20 mouse cellular contexts compared by ENCODE assay signal in the genomic region with DNA sequence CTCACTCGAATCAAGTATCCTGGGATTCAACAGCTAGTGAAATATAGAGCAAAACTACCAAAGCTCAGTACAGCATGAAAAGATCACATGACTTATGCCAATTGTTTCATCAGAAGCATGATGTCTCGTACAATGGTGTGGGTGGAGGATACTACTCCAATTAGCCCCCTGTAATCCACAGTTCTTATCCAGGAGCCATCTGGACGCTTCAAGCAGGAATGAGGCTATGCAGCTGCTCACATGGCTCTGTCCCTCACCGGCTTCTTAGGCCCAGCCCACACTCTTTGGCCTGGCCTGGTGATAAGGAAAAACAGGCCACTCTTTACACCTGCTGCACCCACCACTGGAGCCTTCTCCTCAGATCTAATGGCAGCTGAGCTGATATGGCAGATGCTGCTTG.
DNase-seq lines count a peak whose midpoint lies in the region; ATAC-seq and TF ChIP-seq lines count a peak whose summit lies in the region.
"Had no signal": no experiment of that assay in that cellular context is flagged by ENCODE, and none has a peak within 500 bp of the region (broad histone marks: within the 10 kb centered on the region; RNA-seq: fewer than 3 reads in every experiment).

No protein-coding gene starts in this region.

- no peaks in the 10 kb centered on the region for H3K36me3 ChIP-seq in hindbrain, embryonic 15.5 days
- H3K36me3 ChIP-seq in hindbrain, embryonic 11.5 days (ENCODE audit: control insufficient read depth, insufficient read depth, low read length), result no peaks in the 10 kb centered on the region
- no peaks in the 10 kb centered on the region for H3K36me3 ChIP-seq in midbrain, embryonic 12.5 days
- H3K36me3 ChIP-seq in midbrain, embryonic 16.5 days (ENCODE audit: control insufficient read depth, insufficient read depth, low read length), result no peaks in the 10 kb centered on the region
- H3K36me3 ChIP-seq in forebrain, postnatal 0 days (ENCODE audit: insufficient read depth), result no peaks in the 10 kb centered on the region
- H3K36me3 ChIP-seq: embryonic facial prominence, embryonic 13.5 days; hindbrain, embryonic 12.5 days; intestine, embryonic 15.5 days; kidney, embryonic 15.5 days had no signal

- H3K9ac ChIP-seq in hindbrain, embryonic 15.5 days, result no peak overlapping the region
- no peak overlapping the region for H3K9ac ChIP-seq in hindbrain, embryonic 11.5 days (ENCODE audit: low read depth, low read length)
- H3K9ac ChIP-seq in midbrain, embryonic 12.5 days (replicated peaks), result no peak overlapping the region
- no peak overlapping the region for H3K9ac ChIP-seq in midbrain, embryonic 16.5 days (ENCODE audit: low read depth, low read length)
- H3K9ac ChIP-seq in forebrain, postnatal 0 days, result no peak overlapping the region
- H3K9ac ChIP-seq: embryonic facial prominence, embryonic 13.5 days; hindbrain, embryonic 12.5 days; intestine, embryonic 15.5 days; kidney, embryonic 15.5 days had no signal

- H3K4me1 ChIP-seq in hindbrain, embryonic 15.5 days (replicated peaks), result peaks cover 29% of the 10 kb centered on the region
- 0 out of 2 replicates have a peak, but pooled peaks cover 3% of the 10 kb centered on the region for H3K4me1 ChIP-seq in hindbrain, embryonic 11.5 days (replicated peaks; ENCODE audit: control insufficient read depth, insufficient read depth, low read length)
- peaks cover 41% of the 10 kb centered on the region for H3K4me1 ChIP-seq in midbrain, embryonic 12.5 days
- peaks cover 19% of the 10 kb centered on the region for H3K4me1 ChIP-seq in midbrain, embryonic 16.5 days (ENCODE audit: control insufficient read depth, insufficient read depth, low read length)
- H3K4me1 ChIP-seq in forebrain, postnatal 0 days (ENCODE audit: insufficient read depth), result 0 out of 2 replicates have a peak, but pooled peaks cover 19% of the 10 kb centered on the region

- WGBS in hindbrain, embryonic 15.5 days, result 65% methylated on average over 4 of the region's 4 CpGs
- 83% methylated on average over 4 of the region's 4 CpGs for WGBS in hindbrain, embryonic 11.5 days
- 64% methylated on average over 4 of the region's 4 CpGs for WGBS in midbrain, embryonic 12.5 days
- WGBS in midbrain, embryonic 16.5 days, result 48% methylated on average over 4 of the region's 4 CpGs
- 53% methylated on average over 4 of the region's 4 CpGs for WGBS in forebrain, postnatal 0 days

- no peaks in the 10 kb centered on the region for H3K9me3 ChIP-seq in hindbrain, embryonic 15.5 days
- H3K9me3 ChIP-seq in hindbrain, embryonic 11.5 days (ENCODE audit: control insufficient read depth, low read length), result no peaks in the 10 kb centered on the region
- no peaks in the 10 kb centered on the region for H3K9me3 ChIP-seq in midbrain, embryonic 12.5 days
- H3K9me3 ChIP-seq in midbrain, embryonic 16.5 days (replicated peaks; ENCODE audit: control insufficient read depth, low read length, poor library complexity, severe bottlenecking), result no peaks in the 10 kb centered on the region
- no peaks in the 10 kb centered on the region for H3K9me3 ChIP-seq in forebrain, postnatal 0 days (ENCODE audit: low read length)
- H3K9me3 ChIP-seq: embryonic facial prominence, embryonic 13.5 days; intestine, embryonic 15.5 days; kidney, embryonic 15.5 days had no signal

- no peak overlapping the region for H3K4me2 ChIP-seq in hindbrain, embryonic 15.5 days
- no peak overlapping the region for H3K4me2 ChIP-seq in hindbrain, embryonic 11.5 days (replicated peaks; ENCODE audit: low read depth, low read length)
- H3K4me2 ChIP-seq in midbrain, embryonic 12.5 days (replicated peaks), result no peak overlapping the region
- no peak overlapping the region for H3K4me2 ChIP-seq in midbrain, embryonic 16.5 days (ENCODE audit: low read length)
- H3K4me2 ChIP-seq in forebrain, postnatal 0 days (ENCODE audit: low read depth), result no peak overlapping the region
- H3K4me2 ChIP-seq: embryonic facial prominence, embryonic 13.5 days; hindbrain, embryonic 12.5 days; intestine, embryonic 15.5 days; kidney, embryonic 15.5 days; liver, embryonic 11.5 days had no signal

- H3K4me3 ChIP-seq in hindbrain, embryonic 15.5 days, result no peak overlapping the region
- H3K4me3 ChIP-seq in hindbrain, embryonic 11.5 days (ENCODE audit: low read depth, low read length), result no peak overlapping the region
- H3K4me3 ChIP-seq in midbrain, embryonic 12.5 days, result no peak overlapping the region
- no peak overlapping the region for H3K4me3 ChIP-seq in midbrain, embryonic 16.5 days (ENCODE audit: low read depth, low read length)
- no peak overlapping the region for H3K4me3 ChIP-seq in forebrain, postnatal 0 days (ENCODE audit: low read depth, low read length)
- H3K4me3 ChIP-seq: embryonic facial prominence, embryonic 13.5 days; hindbrain, embryonic 12.5 days; intestine, embryonic 15.5 days; kidney, embryonic 15.5 days had no signal

- DNase-seq in hindbrain, embryonic 11.5 days (ENCODE audit: low spot score), result no peak
- no peak for DNase-seq in forebrain, postnatal 0 days
- peak; percentile 54 for DNase-seq in retina, postnatal 7 days (ENCODE audit: low read depth, low spot score)
- DNase-seq in c-Kit-positive CD71-positive TER-119-positive erythroid progenitor cells, embryonic 14.5 days (ENCODE audit: low spot score), result no peak
- DNase-seq: adrenal gland, adult 2 months; cerebellum, adult 9-11 months; gastrocnemius, postnatal 36 days; heart, postnatal 10 days; kidney, postnatal 4 days; lung, adult 18-20 months; lung, postnatal 14 days had no signal

- no peak for TF ChIP-seq CTCF in forebrain, postnatal 0 days (IDR thresholded peaks at IDR 0.05; ENCODE audit: low read depth)

- H3K27ac ChIP-seq in hindbrain, embryonic 15.5 days (replicated peaks), result 0 out of 2 replicates have a peak overlapping the region, but pooled peaks have one; percentile 22
- H3K27ac ChIP-seq in hindbrain, embryonic 11.5 days (ENCODE audit: low read depth, low read length), result no peak overlapping the region
- 0 out of 2 replicates have a peak overlapping the region, but pooled peaks have one; percentile 3 for H3K27ac ChIP-seq in midbrain, embryonic 12.5 days (replicated peaks)
- H3K27ac ChIP-seq in midbrain, embryonic 16.5 days (ENCODE audit: low read length), result no peak overlapping the region
- no peak overlapping the region for H3K27ac ChIP-seq in forebrain, postnatal 0 days (ENCODE audit: low read depth, low read length)
- H3K27ac ChIP-seq: embryonic facial prominence, embryonic 13.5 days; hindbrain, embryonic 12.5 days; intestine, embryonic 15.5 days; kidney, embryonic 15.5 days; stomach, postnatal 0 days had no signal

- no peaks in the 10 kb centered on the region for H3K27me3 ChIP-seq in hindbrain, embryonic 15.5 days
- no peaks in the 10 kb centered on the region for H3K27me3 ChIP-seq in hindbrain, embryonic 11.5 days (ENCODE audit: control insufficient read depth, insufficient read depth, low read length)
- H3K27me3 ChIP-seq in midbrain, embryonic 12.5 days, result peaks cover 4% of the 10 kb centered on the region; the same call in 1 of the 2 replicates
- no peaks in the 10 kb centered on the region for H3K27me3 ChIP-seq in midbrain, embryonic 16.5 days (ENCODE audit: control insufficient read depth, insufficient read depth, low read depth, low read length)
- H3K27me3 ChIP-seq in forebrain, postnatal 0 days (ENCODE audit: insufficient read depth, low read length), result no peaks in the 10 kb centered on the region
- H3K27me3 ChIP-seq: embryonic facial prominence, embryonic 13.5 days; hindbrain, embryonic 12.5 days; intestine, embryonic 15.5 days; kidney, embryonic 15.5 days had no signal

- no peak for ATAC-seq in hindbrain, embryonic 15.5 days (ENCODE audit: low FRiP score, low read depth)
- no peak for ATAC-seq in hindbrain, embryonic 11.5 days (ENCODE audit: low FRiP score)
- ATAC-seq in midbrain, embryonic 12.5 days (ENCODE audit: low FRiP score, low read depth), result no peak
- no peak for ATAC-seq in midbrain, embryonic 16.5 days
- ATAC-seq in forebrain, postnatal 0 days, result peak; percentile 28; the same call in 1 of the 2 replicates
- ATAC-seq: intestine, embryonic 15.5 days had no signal

Comparison
In these comparisons a context has a peak if more than half of its experiments do, and no peak if none do; other contexts are left out.
1. H3K27ac ChIP-seq: peak in hindbrain, embryonic 15.5 days (single experiment) and midbrain, embryonic 12.5 days (single experiment); none in hindbrain, embryonic 11.5 days (single experiment), midbrain, embryonic 16.5 days (single experiment) and forebrain, postnatal 0 days (single experiment).